Mouse (Mus musculus) cerebellum, adult 2 months (tissue): Measurements from ENCODE around the gene Pih1d1. TPM values are rescaled to one million over a fixed set of nuclear protein-coding genes. Genes with fewer than 3 reads are reported as not detected.

Experiments
- DNase-seq, 2 experiments: peaks; one replicate each; pipeline ENCODE4 v3.0.0; 2021
- H3K27ac ChIP-seq: fragments of 200-500 bp; 2 replicates; pipeline ENCODE4 v1.5.1; 2012; ENCODE audit warnings: low read length, control low read depth, inconsistent platforms; ENCODE audit not compliant: insufficient read depth
- H3K27me3 ChIP-seq: fragments of 200-500 bp; 2 replicates; pipeline ENCODE4 v1.6.1; 2012; ENCODE audit warnings: inconsistent platforms, mild to moderate bottlenecking, low read length, moderate library complexity; ENCODE audit not compliant: control insufficient read depth, insufficient read depth
- H3K4me1 ChIP-seq: fragments of 200-500 bp; 2 replicates; pipeline ENCODE4 v1.6.1; 2011; ENCODE audit warnings: low read length; ENCODE audit not compliant: control insufficient read depth, insufficient read depth
- H3K4me3 ChIP-seq: fragments of 200-500 bp; replicated peaks from 2 replicates; pipeline ENCODE3; 2011; ENCODE audit warnings: mild to moderate bottlenecking, low read depth, low read length, control low read depth; ENCODE audit not compliant: insufficient read depth
- CTCF ChIP-seq: fragments of 200-500 bp; IDR thresholded peaks from 2 replicates; pipeline ENCODE4 v1.5.1; 2011; ENCODE audit warnings: low read depth, mild to moderate bottlenecking, control low read depth, low read length, moderate library complexity, borderline replicate concordance; ENCODE audit not compliant: insufficient read depth
- POLR2A ChIP-seq: fragments of 200-500 bp; IDR thresholded peaks from 2 replicates; pipeline ENCODE4 v1.6.1; 2011; ENCODE audit warnings: low read length, control low read depth, borderline replicate concordance; ENCODE audit not compliant: insufficient read depth
- WGBS: fragments of 180-500 bp; shearing (Covaris S2); methylation state at CpG from one replicate; pipeline ENCODE4 v1.1.7; 2018; 5-methylcytosine and 5-hydroxymethylcytosine counted together
- polyA plus RNA-seq: library from polyadenylated mRNA; depleted of rRNA; stranded (reverse); fragments of >200 nt; gene quantifications from 2 replicates; pipeline ENCODE4 v1.2.3, GENCODE M21; 2012

Pih1d1 gene
- polyA plus RNA-seq, 1 experiment, result 53.1 TPM

DNA sequence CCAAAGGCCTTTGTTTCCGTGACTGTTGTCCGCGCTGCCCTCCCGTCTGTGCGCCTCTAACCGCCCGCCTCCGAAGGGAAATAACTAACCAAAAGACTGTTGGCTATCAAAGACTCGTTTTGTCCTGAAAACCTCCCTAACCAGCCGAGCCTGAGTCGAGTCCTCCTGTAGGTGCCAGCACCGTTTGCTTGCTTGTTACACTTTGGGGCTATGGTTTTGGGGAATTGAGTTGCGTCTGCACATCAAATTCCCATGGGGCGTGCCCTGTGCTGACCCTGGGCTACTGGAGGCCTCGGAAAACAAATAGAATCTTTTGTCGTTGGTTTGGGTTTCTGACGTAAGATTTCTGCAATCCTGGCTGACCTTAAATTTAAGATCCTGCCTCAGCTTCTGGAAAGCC, 24.8 kb upstream of the Pih1d1 start:
- Histone ChIP-seq H3K4me3 (peak overlapping the region; percentile 64), H3K27ac (peak overlapping the region; percentile 57), H3K27me3 (no peaks in the 10 kb centered on the region), H3K4me1 (peaks cover 2% of the 10 kb centered on the region; the same call in 1 of the 2 replicates)
- TF ChIP-seq POLR2A (no peak), CTCF (no peak)
- DNase-seq, result no peak
- WGBS, result 3% methylated on average over 17 of the region's 17 CpGs

DNA sequence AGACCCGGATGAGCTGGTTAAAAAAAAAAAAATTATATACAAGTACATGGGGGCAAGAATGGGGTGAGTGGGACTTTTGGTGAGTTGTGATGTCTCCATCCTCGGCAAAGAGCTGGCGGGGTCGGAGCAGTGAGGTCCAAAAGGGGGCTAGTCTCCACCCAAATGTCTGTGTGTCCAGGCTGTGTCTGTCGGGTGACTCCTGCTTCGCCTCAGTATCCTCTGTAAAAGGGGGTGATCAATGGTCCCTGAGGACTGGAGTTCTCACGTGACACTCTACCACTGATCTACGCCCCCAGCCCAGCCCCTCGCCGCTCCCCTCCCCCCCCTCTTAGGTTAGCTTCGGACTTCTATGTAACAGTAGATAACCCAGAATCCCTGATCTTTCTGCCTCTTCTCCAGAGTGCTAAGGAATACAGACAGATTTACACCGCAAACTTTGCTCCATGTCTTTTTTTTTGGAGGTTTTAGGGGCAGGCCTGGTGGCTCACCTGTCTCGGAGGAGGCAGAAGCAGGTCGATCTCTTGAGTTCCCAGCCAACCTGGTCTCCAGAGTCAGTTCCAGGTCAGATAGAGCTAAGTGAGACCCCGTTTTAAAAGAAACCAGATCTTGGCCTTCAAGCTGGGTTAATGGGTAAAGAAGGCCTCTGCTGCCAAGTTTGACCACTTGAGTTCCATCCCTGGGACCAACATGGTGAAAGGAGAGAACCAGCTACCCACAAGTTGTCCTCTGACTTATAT, 24.2 kb upstream of the Pih1d1 start:
- H3K4me1 ChIP-seq, result peaks cover 2% of the 10 kb centered on the region; the same call in 1 of the 2 replicates
- DNase-seq, result no peak
- WGBS, result 69% methylated on average over 15 of the region's 15 CpGs
- TF ChIP-seq POLR2A (no peak), CTCF (no peak)
- H3K4me3 ChIP-seq, result no peak overlapping the region
- H3K27ac ChIP-seq, result peak overlapping the region; percentile 57; the same call in 1 of the 2 replicates
- H3K27me3 ChIP-seq, result no peaks in the 10 kb centered on the region

DNA sequence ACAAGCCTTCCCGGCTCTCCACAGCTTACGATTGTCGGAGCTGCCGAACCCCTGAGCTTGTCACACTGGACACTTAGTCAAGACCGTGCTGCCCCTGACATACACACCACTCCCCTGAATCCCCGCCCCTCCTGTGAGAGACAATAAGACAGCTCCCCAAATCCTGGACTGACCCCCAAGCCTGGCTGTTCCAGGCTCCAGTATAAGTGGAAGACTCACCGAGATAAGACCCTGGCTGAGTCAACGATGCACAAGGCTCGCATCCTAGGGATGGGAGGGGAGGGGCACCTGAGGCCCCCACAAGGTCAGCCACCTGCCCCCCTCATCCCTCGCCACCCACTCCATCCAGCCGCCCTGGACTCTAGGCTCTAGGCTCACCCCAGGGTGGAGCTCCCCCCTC, 22.3 kb upstream of the Pih1d1 start:
- Histone ChIP-seq H3K27ac (no peak overlapping the region), H3K4me1 (peaks cover 2% of the 10 kb centered on the region; the same call in 1 of the 2 replicates), H3K27me3 (no peaks in the 10 kb centered on the region), H3K4me3 (no peak overlapping the region)
- WGBS, result 76% methylated on average over 11 of the region's 11 CpGs
- TF ChIP-seq POLR2A, result no peak
- no peak for TF ChIP-seq CTCF
- DNase-seq, result peak in 1 of 2 experiments; percentile 11

DNA sequence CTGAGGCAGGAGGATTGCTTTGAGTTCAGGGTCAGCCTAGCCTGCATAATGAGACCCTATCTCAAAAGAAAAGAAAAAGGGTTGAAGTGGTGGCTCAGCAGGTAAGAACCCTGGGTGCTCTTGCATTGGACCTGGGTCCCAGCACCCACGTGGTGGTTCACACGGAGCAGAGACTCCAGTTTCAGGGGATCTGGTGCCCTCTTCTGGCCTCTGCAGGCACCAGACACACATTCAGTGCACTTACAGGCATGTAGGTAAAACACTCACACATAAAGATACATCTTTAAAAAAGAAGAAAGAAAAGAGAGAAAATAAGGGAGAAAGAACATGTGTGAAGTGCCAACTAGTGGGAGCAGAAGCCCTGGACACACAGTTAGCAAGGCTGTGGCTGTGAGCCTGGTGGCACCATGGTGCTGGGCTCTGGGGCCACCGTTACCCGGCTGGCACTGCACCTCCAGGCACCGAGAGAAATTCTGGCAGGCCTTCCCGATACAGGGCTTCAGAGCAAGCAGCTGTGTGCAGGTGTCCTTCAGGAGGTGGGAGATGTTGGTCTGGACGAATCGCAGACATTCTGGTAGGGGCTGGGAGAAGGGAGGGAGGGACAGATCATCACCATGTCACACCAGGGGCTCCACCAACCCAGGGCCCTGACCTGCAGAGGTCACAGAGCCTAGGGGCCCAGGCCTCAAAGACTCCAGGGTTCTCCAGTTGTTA, 20.5 kb upstream of the Pih1d1 start:
- no peak for TF ChIP-seq POLR2A
- peak; percentile 26; the same call in 1 of the 2 replicates for TF ChIP-seq CTCF
- peak in 1 of 2 experiments; percentile 9 for DNase-seq
- 73% methylated on average over 8 of the region's 8 CpGs for WGBS
- no peaks in the 10 kb centered on the region; the same call in 1 of the 2 replicates for H3K4me1 ChIP-seq
- no peak overlapping the region for H3K27ac ChIP-seq
- H3K4me3 ChIP-seq, result no peak overlapping the region
- H3K27me3 ChIP-seq, result no peaks in the 10 kb centered on the region

DNA sequence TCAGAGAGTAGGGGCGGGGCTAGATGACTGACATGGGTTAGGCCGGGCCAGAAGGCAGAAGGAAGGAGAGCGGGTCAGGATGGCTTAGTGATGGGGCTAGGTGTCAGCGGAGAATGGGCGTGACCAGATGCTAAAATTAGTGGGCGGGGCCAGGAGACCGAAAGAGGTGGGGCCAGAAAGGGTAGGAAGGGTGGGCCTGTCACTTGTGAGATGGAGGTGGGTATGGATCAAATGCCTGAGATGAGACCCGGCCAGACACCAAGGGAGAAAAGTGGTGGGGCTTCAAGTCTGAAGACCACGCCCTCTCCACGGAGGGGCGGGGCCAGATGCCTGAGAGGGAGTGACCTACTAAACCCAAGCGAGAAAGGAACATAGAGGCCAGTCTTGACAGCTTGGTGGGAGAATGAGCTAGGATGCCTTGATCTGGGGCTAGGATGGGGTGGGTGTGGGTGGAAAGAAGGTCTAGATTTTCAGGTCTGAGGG, 19.5 kb upstream of the Pih1d1 start:
- peak in 1 of 2 experiments; percentile 19 for DNase-seq
- no peak overlapping the region for H3K27ac ChIP-seq
- no peaks in the 10 kb centered on the region; the same call in 1 of the 2 replicates for H3K4me1 ChIP-seq
- no peaks in the 10 kb centered on the region for H3K27me3 ChIP-seq
- WGBS, result 26% methylated on average over 12 of the region's 12 CpGs
- no peak for TF ChIP-seq CTCF
- TF ChIP-seq POLR2A, result no peak
- H3K4me3 ChIP-seq, result no peak overlapping the region

DNA sequence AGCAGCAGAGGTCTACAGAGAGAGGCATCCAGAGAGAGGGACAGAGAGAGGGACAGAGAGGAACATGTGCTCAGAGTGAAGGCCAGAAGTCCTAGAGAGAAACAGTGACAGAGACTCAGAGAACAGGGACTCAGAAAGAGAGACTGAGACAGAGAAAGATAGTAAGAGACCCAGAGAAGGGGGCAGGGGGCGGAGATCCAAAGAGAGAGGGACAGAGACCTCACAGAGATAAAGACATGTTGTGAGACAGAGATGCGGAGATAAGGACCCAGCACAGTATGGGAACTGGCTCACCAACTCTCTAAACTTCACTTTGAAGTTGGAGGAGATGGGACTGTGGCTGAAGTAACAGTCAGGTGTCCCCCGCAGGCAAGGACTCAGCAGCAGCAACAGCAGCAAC, 18.7 kb upstream of the Pih1d1 start:
- Histone ChIP-seq H3K27me3 (no peaks in the 10 kb centered on the region), H3K4me1 (no peaks in the 10 kb centered on the region; the same call in 1 of the 2 replicates), H3K4me3 (peak overlapping the region; percentile 80), H3K27ac (no peak overlapping the region)
- DNase-seq, result peak in 1 of 2 experiments; percentile 28
- WGBS, result 79% methylated on average over 3 of the region's 3 CpGs
- no peak for TF ChIP-seq CTCF
- no peak for TF ChIP-seq POLR2A

DNA sequence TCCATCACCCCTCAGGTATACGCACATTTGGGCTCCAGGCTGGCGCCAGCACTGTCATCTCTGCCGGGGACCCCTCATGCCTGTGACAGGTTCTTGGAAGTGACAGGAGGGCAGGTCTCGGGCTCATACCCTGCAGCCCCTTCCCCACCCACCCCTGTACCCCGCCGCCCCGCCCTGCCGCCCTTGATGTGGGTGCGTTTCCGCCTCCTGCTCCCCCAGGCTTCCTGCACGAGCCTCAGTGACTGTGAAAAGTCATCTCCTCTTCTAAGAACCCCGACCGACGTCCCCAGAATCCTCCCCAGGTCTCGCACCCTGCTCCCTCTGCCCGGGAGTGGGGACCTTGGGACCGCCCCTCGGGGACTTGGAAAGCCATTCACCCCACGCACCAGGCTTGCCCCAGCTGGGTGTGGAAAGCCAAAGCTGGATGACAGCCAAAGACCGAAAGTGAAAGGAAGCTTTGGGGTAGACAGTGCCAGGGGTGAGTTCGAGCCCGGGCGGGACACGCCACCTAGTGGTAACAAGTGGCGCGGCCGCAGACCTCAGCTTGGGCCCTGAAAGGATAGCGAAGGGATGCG, 18.0 kb upstream of the Pih1d1 start, which contains the start of the genes Gm45713 and Flt3l:
Gene Gm45713, minus strand, starts transcription at position 239 of the 575 bp plus-strand sequence.
Gene Flt3l, minus strand, starts transcription at position 440 of the 575 bp plus-strand sequence.
- Histone ChIP-seq H3K4me3 (peak within 1 kb of the TSS; percentile 80), H3K4me1 (no peaks in the 10 kb centered on the region; the same call in 1 of the 2 replicates), H3K27ac (peak within 1 kb of the TSS; percentile 44), H3K27me3 (no peaks in the 10 kb centered on the region)
- peak; percentile 89 to 93 for DNase-seq
- TF ChIP-seq CTCF (peak; percentile 92), POLR2A (no peak)
- WGBS, result 2% methylated on average over 29 of the region's 29 CpGs
